Mouse (Mus musculus): ENCODE data around the gene Satb1. TPM values are rescaled to one million over a fixed set of nuclear protein-coding genes. Genes with fewer than 3 reads are reported as not detected.
A peak's percentile ranks its signal among the peaks of the same experiment; 100 is the strongest.

The Satb1 gene
- polyA plus RNA-seq, 1 experiment from 2014 or later, result 8.2 TPM

GRCm38 (mm10) chr17:51831121-51831701, 1.9 kb downstream of the Satb1 start:
- H3K36me3 ChIP-seq (ENCODE audit: control insufficient read depth, insufficient read depth, low read length), result no peaks in the 10 kb centered on the region
- H3K4me2 ChIP-seq (ENCODE audit: low read depth, low read length), result peak overlapping the region; percentile 99
- peaks cover 51% of the 10 kb centered on the region for H3K27me3 ChIP-seq (ENCODE audit: control insufficient read depth, insufficient read depth, low read depth, low read length)
- no peaks in the 10 kb centered on the region for H3K9me3 ChIP-seq (ENCODE audit: control insufficient read depth, low read length)
- no peak overlapping the region for H3K27ac ChIP-seq (ENCODE audit: low read length)
- no peak for ATAC-seq (ENCODE audit: low read depth)
- no peak overlapping the region for H3K9ac ChIP-seq (ENCODE audit: low read length)
- 15% methylated on average over 14 of the region's 14 CpGs for WGBS
- peak overlapping the region; percentile 70 for H3K4me3 ChIP-seq (ENCODE audit: low read length)
- H3K4me1 ChIP-seq (replicated peaks; ENCODE audit: control insufficient read depth, insufficient read depth, low read length), result peaks cover 4% of the 10 kb centered on the region; the same call in 1 of the 2 replicates

GRCm38 (mm10) chr17:51829436-51829835, 3.7 kb downstream of the Satb1 start:
- H3K4me3 ChIP-seq (ENCODE audit: low read length), result no peak overlapping the region
- H3K9ac ChIP-seq (ENCODE audit: low read length), result no peak overlapping the region
- H3K27ac ChIP-seq (ENCODE audit: low read length), result no peak overlapping the region
- H3K4me1 ChIP-seq (replicated peaks; ENCODE audit: control insufficient read depth, insufficient read depth, low read length), result peaks cover 4% of the 10 kb centered on the region; the same call in 1 of the 2 replicates
- ATAC-seq (ENCODE audit: low read depth), result no peak
- H3K4me2 ChIP-seq (ENCODE audit: low read depth, low read length), result no peak overlapping the region
- peaks cover 42% of the 10 kb centered on the region for H3K27me3 ChIP-seq (ENCODE audit: control insufficient read depth, insufficient read depth, low read depth, low read length)
- H3K36me3 ChIP-seq (ENCODE audit: control insufficient read depth, insufficient read depth, low read length), result no peaks in the 10 kb centered on the region
- no peaks in the 10 kb centered on the region for H3K9me3 ChIP-seq (ENCODE audit: control insufficient read depth, low read length)

GRCm38 (mm10) chr17:51827922-51828410, 5.1 kb downstream of the Satb1 start:
- Histone ChIP-seq H3K27me3 (ENCODE audit: control insufficient read depth, insufficient read depth, low read depth, low read length) (peaks cover 28% of the 10 kb centered on the region), H3K4me1 (replicated peaks; ENCODE audit: control insufficient read depth, insufficient read depth, low read length) (peaks cover 2% of the 10 kb centered on the region; the same call in 1 of the 2 replicates), H3K9me3 (ENCODE audit: control insufficient read depth, low read length) (no peaks in the 10 kb centered on the region), H3K4me3 (ENCODE audit: low read length) (no peak overlapping the region), H3K36me3 (ENCODE audit: control insufficient read depth, insufficient read depth, low read length) (no peaks in the 10 kb centered on the region), H3K4me2 (ENCODE audit: low read depth, low read length) (no peak overlapping the region), H3K9ac (ENCODE audit: low read length) (no peak overlapping the region), H3K27ac (ENCODE audit: low read length) (no peak overlapping the region)
- WGBS, result 50% methylated on average over 8 of the region's 8 CpGs
- ATAC-seq (ENCODE audit: low read depth), result no peak

- no peaks in the 10 kb centered on the region for H3K36me3 ChIP-seq (ENCODE audit: control insufficient read depth, insufficient read depth, low read length)
- H3K9ac ChIP-seq (ENCODE audit: low read length), result no peak overlapping the region
- ATAC-seq (ENCODE audit: low read depth), result no peak
- H3K27ac ChIP-seq (ENCODE audit: low read length), result no peak overlapping the region
- WGBS, result 44% methylated on average over 4 of the region's 4 CpGs
- H3K27me3 ChIP-seq (ENCODE audit: control insufficient read depth, insufficient read depth, low read depth, low read length), result peaks cover 24% of the 10 kb centered on the region
- H3K4me2 ChIP-seq (ENCODE audit: low read depth, low read length), result no peak overlapping the region
- H3K4me1 ChIP-seq (replicated peaks; ENCODE audit: control insufficient read depth, insufficient read depth, low read length), result no peaks in the 10 kb centered on the region
- H3K4me3 ChIP-seq (ENCODE audit: low read length), result no peak overlapping the region
- no peaks in the 10 kb centered on the region for H3K9me3 ChIP-seq (ENCODE audit: control insufficient read depth, low read length)
Measured at GRCm38 (mm10) chr17:51826461-51826860, 6.6 kb downstream of the Satb1 start.

GRCm38 (mm10) chr17:51814301-51814700, 18.8 kb downstream of the Satb1 start:
- Histone ChIP-seq H3K27ac (ENCODE audit: low read length) (no peak overlapping the region), H3K27me3 (ENCODE audit: control insufficient read depth, insufficient read depth, low read depth, low read length) (no peaks in the 10 kb centered on the region; the same call in 1 of the 2 replicates), H3K4me3 (ENCODE audit: low read length) (no peak overlapping the region), H3K4me2 (ENCODE audit: low read depth, low read length) (no peak overlapping the region), H3K9me3 (ENCODE audit: control insufficient read depth, low read length) (no peaks in the 10 kb centered on the region), H3K36me3 (ENCODE audit: control insufficient read depth, insufficient read depth, low read length) (no peaks in the 10 kb centered on the region), H3K9ac (ENCODE audit: low read length) (no peak overlapping the region), H3K4me1 (replicated peaks; ENCODE audit: control insufficient read depth, insufficient read depth, low read length) (0 out of 2 replicates have a peak, but pooled peaks cover 2% of the 10 kb centered on the region)
- ATAC-seq (ENCODE audit: low read depth), result no peak
- WGBS, result 17% methylated on average over 6 of the region's 6 CpGs

- H3K9ac ChIP-seq (ENCODE audit: low read length), result peak overlapping the region; percentile 80; the same call in 1 of the 2 replicates
- H3K4me1 ChIP-seq (replicated peaks; ENCODE audit: control insufficient read depth, insufficient read depth, low read length), result 0 out of 2 replicates have a peak, but pooled peaks cover 2% of the 10 kb centered on the region
- no peaks in the 10 kb centered on the region for H3K36me3 ChIP-seq (ENCODE audit: control insufficient read depth, insufficient read depth, low read length)
- ATAC-seq (ENCODE audit: low read depth), result no peak
- no peaks in the 10 kb centered on the region; the same call in 1 of the 2 replicates for H3K27me3 ChIP-seq (ENCODE audit: control insufficient read depth, insufficient read depth, low read depth, low read length)
- 2% methylated on average over 6 of the region's 6 CpGs for WGBS
- peak overlapping the region; percentile 92 for H3K4me2 ChIP-seq (ENCODE audit: low read depth, low read length)
- H3K4me3 ChIP-seq (ENCODE audit: low read length), result peak overlapping the region; percentile 86
- no peak overlapping the region for H3K27ac ChIP-seq (ENCODE audit: low read length)
- H3K9me3 ChIP-seq (ENCODE audit: control insufficient read depth, low read length), result no peaks in the 10 kb centered on the region
Measured at GRCm38 (mm10) chr17:51813784-51814120, 19.3 kb downstream of the Satb1 start.

GRCm38 (mm10) chr17:51812942-51813783, 19.9 kb downstream of the Satb1 start:
- ATAC-seq (ENCODE audit: low read depth), result peak; percentile 86
- peak overlapping the region; percentile 80 for H3K9ac ChIP-seq (ENCODE audit: low read length)
- no peaks in the 10 kb centered on the region; the same call in 1 of the 2 replicates for H3K27me3 ChIP-seq (ENCODE audit: control insufficient read depth, insufficient read depth, low read depth, low read length)
- 0 out of 2 replicates have a peak, but pooled peaks cover 2% of the 10 kb centered on the region for H3K4me1 ChIP-seq (replicated peaks; ENCODE audit: control insufficient read depth, insufficient read depth, low read length)
- no peaks in the 10 kb centered on the region for H3K9me3 ChIP-seq (ENCODE audit: control insufficient read depth, low read length)
- H3K4me2 ChIP-seq (ENCODE audit: low read depth, low read length), result peak overlapping the region; percentile 92
- under 1% methylated on average over 46 of the region's 115 CpGs for WGBS
- H3K36me3 ChIP-seq (ENCODE audit: control insufficient read depth, insufficient read depth, low read length), result no peaks in the 10 kb centered on the region
- peak overlapping the region; percentile 30 for H3K27ac ChIP-seq (ENCODE audit: low read length)
- peak overlapping the region; percentile 86 for H3K4me3 ChIP-seq (ENCODE audit: low read length)

GRCm38 (mm10) chr17:51812261-51812941, 20.7 kb downstream of the Satb1 start:
- Histone ChIP-seq H3K4me1 (replicated peaks; ENCODE audit: control insufficient read depth, insufficient read depth, low read length) (0 out of 2 replicates have a peak, but pooled peaks cover 4% of the 10 kb centered on the region), H3K9me3 (ENCODE audit: control insufficient read depth, low read length) (no peaks in the 10 kb centered on the region), H3K27ac (ENCODE audit: low read length) (peak overlapping the region; percentile 30), H3K9ac (ENCODE audit: low read length) (peak overlapping the region; percentile 80), H3K36me3 (ENCODE audit: control insufficient read depth, insufficient read depth, low read length) (no peaks in the 10 kb centered on the region), H3K4me3 (ENCODE audit: low read length) (peak overlapping the region; percentile 86), H3K4me2 (ENCODE audit: low read depth, low read length) (peak overlapping the region; percentile 92), H3K27me3 (ENCODE audit: control insufficient read depth, insufficient read depth, low read depth, low read length) (no peaks in the 10 kb centered on the region; the same call in 1 of the 2 replicates)
- WGBS, result 0% methylated on average over 33 of the region's 48 CpGs
- peak; percentile 19 for ATAC-seq (ENCODE audit: low read depth)

- Histone ChIP-seq H3K27ac (ENCODE audit: low read length) (no peak overlapping the region), H3K4me2 (ENCODE audit: low read depth, low read length) (peak overlapping the region; percentile 92), H3K9ac (ENCODE audit: low read length) (peak overlapping the region; percentile 80), H3K27me3 (ENCODE audit: control insufficient read depth, insufficient read depth, low read depth, low read length) (no peaks in the 10 kb centered on the region; the same call in 1 of the 2 replicates), H3K36me3 (ENCODE audit: control insufficient read depth, insufficient read depth, low read length) (no peaks in the 10 kb centered on the region), H3K4me1 (replicated peaks; ENCODE audit: control insufficient read depth, insufficient read depth, low read length) (0 out of 2 replicates have a peak, but pooled peaks cover 5% of the 10 kb centered on the region), H3K4me3 (ENCODE audit: low read length) (peak overlapping the region; percentile 86), H3K9me3 (ENCODE audit: control insufficient read depth, low read length) (no peaks in the 10 kb centered on the region)
- WGBS, result under 1% methylated on average over 11 of the region's 11 CpGs
- ATAC-seq (ENCODE audit: low read depth), result no peak
Measured at GRCm38 (mm10) chr17:51811911-51812260, 21.2 kb downstream of the Satb1 start.

Data from lung, embryonic 16.5 days (tissue).